Mouse (Mus musculus) embryonic facial prominence, embryonic 13.5 days (tissue): ENCODE results near the gene Il1rap. TPM values are rescaled to one million over a fixed set of nuclear protein-coding genes. Genes with fewer than 3 reads are reported as not detected.

Experiments used
- ATAC-seq: fragments of 200-750 bp; cut with Nextera tagmentation; 2 replicates; pipeline ENCODE4 v1.8.0; 2017; ENCODE audit warnings: low read depth; ENCODE audit not compliant: insufficient number of reproducible peaks, insufficient read depth, low FRiP score, low TSS enrichment
- H3K27ac ChIP-seq: fragments of 300-500 bp; sonication (generic); 2 replicates; pipeline ENCODE4 v1.5.1; 2015; ENCODE audit warnings: moderate library complexity, mild to moderate bottlenecking, inconsistent platforms
- H3K27me3 ChIP-seq: fragments of 300-500 bp; sonication (generic); 2 replicates; pipeline ENCODE4 v1.6.1; 2015; ENCODE audit warnings: mild to moderate bottlenecking, inconsistent platforms
- H3K36me3 ChIP-seq: fragments of 300-500 bp; sonication (generic); 2 replicates; pipeline ENCODE4 v1.6.1; 2015; ENCODE audit warnings: mild to moderate bottlenecking, inconsistent platforms
- H3K4me1 ChIP-seq: fragments of 300-500 bp; sonication (generic); 2 replicates; pipeline ENCODE4 v1.6.1; 2015; ENCODE audit warnings: inconsistent platforms
- H3K4me2 ChIP-seq: fragments of 300-500 bp; sonication (generic); 2 replicates; pipeline ENCODE4 v1.6.1; 2015; ENCODE audit warnings: moderate library complexity, mild to moderate bottlenecking, inconsistent platforms
- H3K4me3 ChIP-seq: fragments of 300-500 bp; sonication (generic); 2 replicates; pipeline ENCODE4 v1.5.1; 2015; ENCODE audit warnings: mild to moderate bottlenecking, inconsistent platforms
- H3K9ac ChIP-seq: fragments of 300-500 bp; sonication (generic); 2 replicates; pipeline ENCODE4 v1.6.1; 2015; ENCODE audit warnings: mild to moderate bottlenecking, inconsistent platforms
- H3K9me3 ChIP-seq: fragments of 300-500 bp; sonication (generic); 2 replicates; pipeline ENCODE4 v1.6.1; 2016; ENCODE audit warnings: inconsistent platforms
- WGBS: fragments of 180-500 bp; shearing (Covaris S2); methylation state at CpG from one replicate; pipeline ENCODE4 v1.1.7; 2015; ENCODE audit warnings: mixed read lengths; 5-methylcytosine and 5-hydroxymethylcytosine counted together
- polyA plus RNA-seq: library from polyadenylated mRNA; unstranded; fragments of >200 nt; fragmentation: Nextera tagmentation; extraction: Ambion mirVana; gene quantifications from 2 replicates; pipeline ENCODE4 v1.2.1, GENCODE M21; 2015

Gene Il1rap
- polyA plus RNA-seq, 1 experiment from 2014 or later = 5.8 TPM

DNA sequence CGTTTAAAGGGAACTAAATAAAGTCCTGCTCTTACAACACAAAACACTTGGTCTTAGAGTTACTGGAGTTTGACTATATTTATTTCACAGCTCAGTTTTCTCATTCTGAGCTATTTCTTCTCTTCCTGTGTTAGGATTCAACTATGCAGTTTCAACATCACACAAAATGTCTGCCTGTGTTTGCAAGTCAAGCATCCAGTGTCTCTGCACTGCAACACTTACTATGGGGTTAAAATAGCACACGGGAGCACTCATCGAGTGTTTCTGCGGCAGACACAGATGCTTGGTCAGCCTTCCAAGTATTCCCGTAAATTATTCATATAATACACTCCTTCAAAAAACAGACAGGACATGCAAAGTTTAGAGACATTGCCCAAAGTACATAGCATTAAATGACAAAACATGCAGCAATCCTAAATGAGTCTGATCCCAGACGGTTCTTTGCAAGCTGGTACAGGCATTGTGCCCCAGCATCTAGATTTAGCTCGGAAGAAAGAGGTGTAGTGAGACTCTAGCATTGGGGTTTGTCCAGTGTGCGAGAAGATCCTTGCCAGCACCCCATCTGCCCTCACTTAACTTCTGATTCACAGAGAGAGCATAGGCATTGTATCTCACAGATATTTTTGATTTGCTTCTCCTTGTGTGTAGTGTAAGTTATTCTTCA, 119.1 kb downstream of the Il1rap start:
- Histone ChIP-seq H3K36me3 (no peaks in the 10 kb centered on the region), H3K4me3 (no peak overlapping the region), H3K4me2 (no peak overlapping the region), H3K9me3 (no peaks in the 10 kb centered on the region), H3K9ac (no peak overlapping the region), H3K27me3 (no peaks in the 10 kb centered on the region), H3K27ac (no peak overlapping the region), H3K4me1 (no peaks in the 10 kb centered on the region)
- 77% methylated on average over 8 of the region's 8 CpGs for WGBS
- ATAC-seq = no peak

DNA sequence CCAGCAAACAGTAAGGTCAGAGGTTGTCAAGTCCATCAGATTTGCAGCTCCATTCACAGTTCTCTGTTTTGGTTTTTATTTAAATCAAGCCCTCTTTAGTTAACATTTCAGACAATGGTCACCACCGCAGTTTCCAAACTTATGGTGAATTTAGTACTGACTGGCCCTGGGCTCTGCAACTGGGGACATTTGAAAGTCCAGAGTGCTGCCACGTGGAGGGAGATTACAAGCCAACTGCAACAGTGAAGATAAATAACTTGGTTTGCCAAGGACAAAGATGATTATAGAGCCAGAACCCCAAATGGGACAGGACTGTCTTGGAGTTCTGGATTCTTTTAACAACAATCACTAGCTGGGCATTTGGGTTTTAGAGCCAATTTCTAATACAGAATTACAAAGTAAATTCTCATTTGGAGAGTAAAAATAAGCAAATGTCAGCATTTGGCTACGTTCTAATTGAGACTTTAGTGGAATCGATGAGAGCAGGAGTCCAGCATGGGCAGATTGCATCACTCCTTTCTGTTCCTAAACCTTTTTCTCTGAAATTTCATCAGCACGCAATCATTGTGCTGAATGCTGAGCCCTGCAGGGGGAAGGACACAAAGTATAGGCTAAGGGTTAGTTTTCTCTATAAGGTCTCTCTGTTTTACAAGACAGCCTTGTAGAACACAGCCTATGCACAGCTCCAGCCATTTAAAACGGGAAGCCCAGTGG, 124.3 kb downstream of the Il1rap start:
- WGBS = 76% methylated on average over 6 of the region's 6 CpGs
- ATAC-seq = no peak
- Histone ChIP-seq H3K9ac (no peak overlapping the region), H3K4me1 (no peaks in the 10 kb centered on the region), H3K4me3 (no peak overlapping the region), H3K4me2 (no peak overlapping the region), H3K36me3 (no peaks in the 10 kb centered on the region), H3K27me3 (no peaks in the 10 kb centered on the region), H3K9me3 (no peaks in the 10 kb centered on the region), H3K27ac (no peak overlapping the region)

GRCm38 (mm10) chr16:26706503-26706902, 125.0 kb downstream of the Il1rap start:
- no peak for ATAC-seq
- no peaks in the 10 kb centered on the region for H3K4me1 ChIP-seq
- H3K4me3 ChIP-seq = no peak overlapping the region
- H3K27me3 ChIP-seq = no peaks in the 10 kb centered on the region
- no peaks in the 10 kb centered on the region for H3K36me3 ChIP-seq
- WGBS = 73% methylated on average over 2 of the region's 2 CpGs
- H3K9ac ChIP-seq = no peak overlapping the region
- no peak overlapping the region for H3K27ac ChIP-seq
- H3K9me3 ChIP-seq = no peaks in the 10 kb centered on the region
- H3K4me2 ChIP-seq = no peak overlapping the region

DNA sequence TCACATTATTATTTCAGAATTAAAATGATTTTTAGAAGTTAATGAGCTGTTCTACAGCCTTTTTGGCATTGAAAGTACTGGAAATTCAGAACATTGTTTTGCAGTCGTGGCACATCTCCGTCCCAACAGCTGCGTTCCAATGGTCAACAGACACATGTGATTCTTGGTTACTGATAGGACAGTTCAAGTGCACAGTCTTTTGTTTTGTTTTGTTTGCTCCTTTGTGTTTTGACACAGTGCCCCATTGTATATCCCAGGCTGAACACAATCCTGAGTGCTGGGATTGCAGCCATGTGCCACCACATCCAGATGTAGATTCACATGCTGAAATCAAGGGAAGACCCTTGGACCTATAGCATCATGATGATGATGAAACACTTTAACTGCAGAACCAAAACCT, 129.4 kb downstream of the Il1rap start:
- no peak for ATAC-seq
- no peaks in the 10 kb centered on the region for H3K4me1 ChIP-seq
- no peak overlapping the region for H3K4me3 ChIP-seq
- H3K9ac ChIP-seq = no peak overlapping the region
- H3K27me3 ChIP-seq = no peaks in the 10 kb centered on the region
- H3K4me2 ChIP-seq = no peak overlapping the region
- H3K27ac ChIP-seq = no peak overlapping the region
- no peaks in the 10 kb centered on the region for H3K9me3 ChIP-seq
- H3K36me3 ChIP-seq = no peaks in the 10 kb centered on the region
- 89% methylated on average over 3 of the region's 3 CpGs for WGBS

GRCm38 (mm10) chr16:26713538-26714316, 132.2 kb downstream of the Il1rap start:
- Histone ChIP-seq H3K4me1 (no peaks in the 10 kb centered on the region), H3K36me3 (no peaks in the 10 kb centered on the region), H3K4me2 (no peak overlapping the region), H3K27me3 (no peaks in the 10 kb centered on the region), H3K9ac (no peak overlapping the region), H3K9me3 (no peaks in the 10 kb centered on the region), H3K4me3 (no peak overlapping the region), H3K27ac (no peak overlapping the region)
- no peak for ATAC-seq
- 80% methylated on average over 5 of the region's 5 CpGs for whole genome bisulfite sequencing

DNA sequence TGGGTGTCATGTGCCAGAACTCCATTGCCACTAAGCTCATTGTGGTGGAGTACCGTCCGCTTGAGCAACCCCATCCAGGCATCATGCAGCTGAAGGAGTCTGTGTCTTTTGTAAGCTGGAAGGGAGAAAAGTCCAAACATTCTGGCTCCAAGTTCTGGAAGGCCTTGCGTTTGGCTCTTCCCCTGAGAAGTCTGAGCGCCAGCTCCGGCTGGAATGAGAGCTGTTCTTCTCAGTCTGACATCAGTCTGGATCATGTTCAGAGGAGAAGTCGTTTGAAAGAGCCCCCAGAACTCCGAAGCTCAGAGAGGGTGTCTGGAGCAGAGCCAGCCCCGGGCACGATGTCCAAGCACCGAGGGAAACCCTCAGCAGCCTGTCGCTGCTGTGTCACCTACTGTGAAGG, 141.0 kb downstream of the Il1rap start:
- ATAC-seq = no peak
- no peak overlapping the region for H3K27ac ChIP-seq
- no peaks in the 10 kb centered on the region for H3K36me3 ChIP-seq
- H3K4me1 ChIP-seq = peaks cover 6% of the 10 kb centered on the region; the same call in 1 of the 2 replicates
- WGBS = 91% methylated on average over 11 of the region's 11 CpGs
- no peaks in the 10 kb centered on the region for H3K27me3 ChIP-seq
- H3K9me3 ChIP-seq = no peaks in the 10 kb centered on the region
- no peak overlapping the region for H3K4me2 ChIP-seq
- no peak overlapping the region for H3K9ac ChIP-seq
- H3K4me3 ChIP-seq = no peak overlapping the region

- Histone ChIP-seq H3K27me3 (no peaks in the 10 kb centered on the region), H3K27ac (no peak overlapping the region), H3K36me3 (no peaks in the 10 kb centered on the region), H3K9ac (no peak overlapping the region), H3K4me1 (peaks cover 6% of the 10 kb centered on the region; the same call in 1 of the 2 replicates), H3K4me2 (no peak overlapping the region; the same call in 1 of the 2 replicates), H3K4me3 (no peak overlapping the region), H3K9me3 (no peaks in the 10 kb centered on the region)
- ATAC-seq = no peak
- 24% methylated on average over 5 of the region's 5 CpGs for WGBS
These were observed 142.6 kb downstream of the Il1rap start for GRCm38 (mm10) chr16:26723952-26724747.

GRCm38 (mm10) chr16:26728139-26728538, 146.6 kb downstream of the Il1rap start:
- ATAC-seq = no peak
- no peak overlapping the region for H3K4me3 ChIP-seq
- 57% methylated on average over 3 of the region's 3 CpGs for WGBS
- H3K36me3 ChIP-seq = no peaks in the 10 kb centered on the region
- H3K27me3 ChIP-seq = no peaks in the 10 kb centered on the region
- H3K4me2 ChIP-seq = no peak overlapping the region
- H3K9ac ChIP-seq = no peak overlapping the region
- H3K27ac ChIP-seq = no peak overlapping the region
- no peaks in the 10 kb centered on the region for H3K9me3 ChIP-seq
- peaks cover 6% of the 10 kb centered on the region; the same call in 1 of the 2 replicates for H3K4me1 ChIP-seq

- Histone ChIP-seq H3K9me3 (no peaks in the 10 kb centered on the region), H3K4me3 (no peak overlapping the region), H3K27ac (no peak overlapping the region), H3K27me3 (no peaks in the 10 kb centered on the region), H3K4me2 (no peak overlapping the region), H3K36me3 (no peaks in the 10 kb centered on the region), H3K4me1 (no peaks in the 10 kb centered on the region), H3K9ac (no peak overlapping the region)
- 88% methylated on average over 1 of the region's 1 CpGs for WGBS
- no peak for ATAC-seq
These were observed 149.4 kb downstream of the Il1rap start for GRCm38 (mm10) chr16:26730941-26731340.

- Histone ChIP-seq H3K9ac (no peak overlapping the region), H3K4me1 (no peaks in the 10 kb centered on the region), H3K4me2 (no peak overlapping the region), H3K4me3 (no peak overlapping the region), H3K27ac (no peak overlapping the region), H3K36me3 (no peaks in the 10 kb centered on the region), H3K27me3 (no peaks in the 10 kb centered on the region), H3K9me3 (no peaks in the 10 kb centered on the region)
- no peak for ATAC-seq
- WGBS = 79% methylated on average over 3 of the region's 3 CpGs
These were observed 151.1 kb downstream of the Il1rap start for GRCm38 (mm10) chr16:26732566-26732965.
